Mouse (Mus musculus): ENCODE results near the gene Akap7.

GRCm38 (mm10) chr10:25279406-25279805, 28.3 kb downstream of the Akap7 start:
- TF ChIP-seq CTCF (IDR thresholded peaks at IDR 0.05; ENCODE audit: extremely low read depth, insufficient read length, insufficient replicate concordance, low read depth, low read length) (no peak), POLR2A (IDR thresholded peaks at IDR 0.05; ENCODE audit: low read depth, low read length) (no peak)
